Mouse (Mus musculus): Measurements from ENCODE around the gene 2010300C02Rik.
"Not testable (repeated sequence)": the region's sequence is repeated elsewhere in the genome, so short reads cannot be mapped to it uniquely, and the experiment has no call there.

Gene 2010300C02Rik

GRCm38 (mm10) chr1:37719761-37720640 lies at the start of gene 2010300C02Rik:
TSS of gene 2010300C02Rik (minus strand) at chr1:37720085.
- peak; percentile 27 for DNase-seq (ENCODE audit: low read depth)

- no peak for DNase-seq (ENCODE audit: low read depth)
Measured at GRCm38 (mm10) chr1:37759407-37759806, 39.5 kb upstream of the 2010300C02Rik start.

- DNase-seq (ENCODE audit: low read depth) = no peak
Measured at GRCm38 (mm10) chr1:37744650-37745259, 24.9 kb upstream of the 2010300C02Rik start.

- DNase-seq (ENCODE audit: low read depth) = no peak
Measured at GRCm38 (mm10) chr1:37742602-37743270, 22.9 kb upstream of the 2010300C02Rik start.

GRCm38 (mm10) chr1:37742126-37742525 lies 22.2 kb upstream of the 2010300C02Rik start:
- DNase-seq (ENCODE audit: low read depth) = no peak

- DNase-seq (ENCODE audit: low read depth) = no peak
Measured at GRCm38 (mm10) chr1:37740161-37740802, 20.4 kb upstream of the 2010300C02Rik start.

GRCm38 (mm10) chr1:37738895-37739294 lies 19.0 kb upstream of the 2010300C02Rik start:
- no peak for DNase-seq (ENCODE audit: low read depth)

GRCm38 (mm10) chr1:37737045-37737444 lies 17.2 kb upstream of the 2010300C02Rik start:
- DNase-seq (ENCODE audit: low read depth) = peak; percentile 6

- no peak for DNase-seq (ENCODE audit: low read depth)
Measured at GRCm38 (mm10) chr1:37735932-37736331, 16.0 kb upstream of the 2010300C02Rik start.

- DNase-seq (ENCODE audit: low read depth) = no peak
Measured at GRCm38 (mm10) chr1:37734841-37735240, 15.0 kb upstream of the 2010300C02Rik start.

GRCm38 (mm10) chr1:37729353-37729752 lies 9.5 kb upstream of the 2010300C02Rik start:
- no peak for DNase-seq (ENCODE audit: low read depth)

GRCm38 (mm10) chr1:37728053-37728452 lies 8.2 kb upstream of the 2010300C02Rik start:
- DNase-seq (ENCODE audit: low read depth) = no peak

GRCm38 (mm10) chr1:37727186-37727585 lies 7.3 kb upstream of the 2010300C02Rik start:
- no peak for DNase-seq (ENCODE audit: low read depth)

GRCm38 (mm10) chr1:37726426-37726825 lies 6.5 kb upstream of the 2010300C02Rik start:
- no peak for DNase-seq (ENCODE audit: low read depth)

GRCm38 (mm10) chr1:37725880-37726279 lies 6.0 kb upstream of the 2010300C02Rik start:
- DNase-seq (ENCODE audit: low read depth) = no peak

- DNase-seq (ENCODE audit: low read depth) = no peak
Measured at GRCm38 (mm10) chr1:37721092-37721491, 1.2 kb upstream of the 2010300C02Rik start.

GRCm38 (mm10) chr1:37719030-37719723 lies 708 bp downstream of the 2010300C02Rik start:
- DNase-seq (ENCODE audit: low read depth) = peak; percentile 5

- no peak for DNase-seq (ENCODE audit: low read depth)
Measured at GRCm38 (mm10) chr1:37718516-37718915, 1.4 kb downstream of the 2010300C02Rik start.

GRCm38 (mm10) chr1:37717415-37718195 lies 2.3 kb downstream of the 2010300C02Rik start:
- no peak for DNase-seq (ENCODE audit: low read depth)

- DNase-seq (ENCODE audit: low read depth) = not testable (repeated sequence)
Measured at GRCm38 (mm10) chr1:37712357-37712737, 7.5 kb downstream of the 2010300C02Rik start.

All from induced T-regulatory cell, adult 2 months (primary cell).